Mouse (Mus musculus): ENCODE data around the gene Esr1. TPM values are rescaled to one million over a fixed set of nuclear protein-coding genes. Genes with fewer than 3 reads are reported as not detected.

Gene Esr1
- total RNA-seq, 2 experiments from 2014 or later = 30.6 to 46.5 TPM

DNA sequence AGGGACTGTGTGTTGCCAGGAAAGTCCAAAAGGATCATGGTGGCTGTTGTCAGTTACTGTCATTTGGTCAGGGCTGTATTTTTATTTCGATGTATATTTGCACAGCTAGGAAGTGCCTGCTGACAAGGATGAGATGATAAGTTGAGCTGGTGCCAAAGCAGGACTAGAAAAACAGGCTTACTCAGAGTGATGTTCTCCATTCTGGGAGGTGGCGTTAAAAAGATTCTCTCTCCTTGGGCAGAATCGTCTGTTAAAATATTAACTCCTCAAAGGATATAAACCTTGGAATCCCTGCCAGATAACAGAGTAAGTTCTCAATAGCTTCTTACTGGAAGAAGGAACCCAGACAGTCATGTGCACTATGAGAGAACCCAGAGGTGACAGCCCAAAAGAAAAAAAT lies 382.4 kb downstream of the Esr1 start:
- TF ChIP-seq CTCF (IDR thresholded peaks at IDR 0.05) = no peak
- Histone ChIP-seq H3K4me3 (no peak overlapping the region), H3K27ac (no peak overlapping the region)
- no peak for DNase-seq
- intact Hi-C loops (cut with DNase I) = no loop called here

DNA sequence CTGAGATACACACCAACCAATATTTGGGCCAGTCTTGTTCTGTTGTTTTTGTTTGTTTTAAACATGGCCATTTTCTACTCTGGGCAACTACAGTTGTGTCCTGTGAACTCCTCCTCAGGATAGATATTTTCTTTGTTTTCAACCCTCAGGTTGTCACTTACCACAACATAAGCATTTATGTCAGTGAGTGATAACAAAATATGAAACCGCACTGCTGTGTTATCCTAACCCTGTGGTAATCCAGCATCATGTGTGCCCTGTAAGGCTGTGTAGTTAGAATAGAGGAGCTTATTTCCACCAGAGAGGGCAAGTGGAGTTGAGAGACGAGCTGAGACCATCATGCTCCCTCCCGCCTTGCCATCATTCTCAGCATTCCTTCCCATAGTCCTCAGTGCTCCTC lies 385.2 kb downstream of the Esr1 start:
- no peak for TF ChIP-seq CTCF (IDR thresholded peaks at IDR 0.05)
- Histone ChIP-seq H3K4me3 (no peak overlapping the region), H3K27ac (no peak overlapping the region)
- no peak for DNase-seq
- intact Hi-C loops (cut with DNase I) = no loop called here

DNA sequence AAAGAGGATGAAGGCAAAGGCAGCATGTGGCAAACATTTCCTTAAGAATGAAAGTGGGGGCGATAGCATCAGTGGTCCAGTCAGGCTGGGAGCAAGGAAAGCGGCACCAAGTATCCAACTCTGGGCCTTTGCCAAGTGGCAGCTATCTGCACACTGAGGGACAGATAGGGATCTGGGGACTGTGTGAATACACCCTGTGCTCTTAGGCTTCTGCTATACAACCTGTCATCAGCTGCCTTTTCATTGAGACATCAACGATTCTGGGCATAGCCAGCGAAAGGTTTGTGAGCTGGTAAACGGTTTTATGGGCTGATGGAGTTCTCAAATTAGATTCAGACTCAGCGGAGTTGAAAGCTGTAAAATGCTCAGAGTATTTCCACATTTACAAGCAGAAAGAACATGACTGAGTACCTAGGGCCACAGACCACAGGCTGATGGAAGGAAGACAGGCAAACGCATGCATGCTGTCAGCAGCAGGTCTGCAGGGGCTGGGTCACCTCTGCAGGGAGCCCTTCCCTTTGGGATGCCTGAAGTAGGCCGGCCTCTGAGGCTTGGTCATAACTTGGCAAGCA lies 397.5 kb downstream of the Esr1 start:
- no peak for DNase-seq
- Histone ChIP-seq H3K4me3 (no peak overlapping the region), H3K27ac (no peak overlapping the region)
- intact Hi-C loops (cut with DNase I) = no loop called here
- TF ChIP-seq CTCF (IDR thresholded peaks at IDR 0.05) = no peak

DNA sequence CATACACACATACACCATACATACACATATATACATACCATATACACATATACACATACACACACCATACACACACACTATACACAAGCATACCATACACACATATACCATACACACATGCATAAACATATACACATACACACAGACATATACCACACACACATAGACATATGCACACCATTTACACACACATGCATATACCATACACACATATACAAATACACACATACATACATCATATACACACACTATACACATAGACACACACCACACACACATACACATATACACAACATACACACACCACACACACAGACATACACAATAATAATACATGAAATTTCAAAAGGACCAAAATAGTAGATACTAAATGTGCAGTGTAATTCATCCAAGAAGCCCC lies 400.6 kb downstream of the Esr1 start:
- DNase-seq = no peak
- H3K27ac ChIP-seq = no peak overlapping the region
- H3K4me3 ChIP-seq = no peak overlapping the region
- no peak for TF ChIP-seq CTCF (IDR thresholded peaks at IDR 0.05)
- intact Hi-C loops (cut with DNase I) = no loop called here

DNA sequence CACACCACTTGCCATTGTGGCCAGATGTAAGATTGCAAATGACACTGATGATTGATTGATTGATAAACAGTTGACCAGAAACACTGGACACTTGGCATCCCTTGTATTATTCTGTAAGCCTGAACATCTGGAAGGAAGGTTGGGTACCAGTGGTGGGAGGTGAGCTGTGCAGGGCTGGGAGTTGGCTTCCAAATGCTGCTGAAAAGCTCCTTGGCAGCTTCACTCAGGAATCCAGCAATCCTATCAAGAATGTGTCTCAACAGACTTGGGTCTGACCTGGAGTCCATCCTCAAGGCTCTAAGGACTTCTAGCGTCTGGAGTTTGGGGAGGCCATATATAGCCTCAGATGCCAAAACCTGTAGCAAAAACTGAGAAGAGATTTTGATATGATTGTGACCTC lies 403.6 kb downstream of the Esr1 start:
- DNase-seq = no peak
- TF ChIP-seq CTCF (IDR thresholded peaks at IDR 0.05) = no peak
- intact Hi-C loops (cut with DNase I) = no loop called here
- no peak overlapping the region for H3K27ac ChIP-seq
- no peak overlapping the region for H3K4me3 ChIP-seq

DNA sequence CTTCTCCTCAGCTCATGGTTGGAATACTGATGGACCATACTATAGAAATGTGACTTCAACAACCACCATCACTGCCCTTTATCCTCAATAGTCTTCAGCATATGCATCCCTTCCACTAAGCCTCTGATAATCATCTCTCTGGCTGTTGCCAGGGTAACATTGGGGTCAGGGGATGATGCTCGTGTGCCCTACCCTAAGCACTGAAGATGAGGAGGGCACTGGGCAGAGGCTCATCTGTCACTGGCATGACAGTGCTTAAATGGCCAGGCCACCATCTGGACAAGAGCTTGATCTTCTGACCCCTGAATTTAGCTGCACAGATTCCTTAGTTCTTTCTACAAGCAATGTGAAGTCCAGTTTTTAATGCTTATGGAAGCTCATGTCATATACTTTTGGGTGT lies 405.8 kb downstream of the Esr1 start:
- no peak for TF ChIP-seq CTCF (IDR thresholded peaks at IDR 0.05)
- H3K4me3 ChIP-seq = no peak overlapping the region
- no peak overlapping the region for H3K27ac ChIP-seq
- intact Hi-C loops (cut with DNase I) = no loop called here
- DNase-seq = no peak

DNA sequence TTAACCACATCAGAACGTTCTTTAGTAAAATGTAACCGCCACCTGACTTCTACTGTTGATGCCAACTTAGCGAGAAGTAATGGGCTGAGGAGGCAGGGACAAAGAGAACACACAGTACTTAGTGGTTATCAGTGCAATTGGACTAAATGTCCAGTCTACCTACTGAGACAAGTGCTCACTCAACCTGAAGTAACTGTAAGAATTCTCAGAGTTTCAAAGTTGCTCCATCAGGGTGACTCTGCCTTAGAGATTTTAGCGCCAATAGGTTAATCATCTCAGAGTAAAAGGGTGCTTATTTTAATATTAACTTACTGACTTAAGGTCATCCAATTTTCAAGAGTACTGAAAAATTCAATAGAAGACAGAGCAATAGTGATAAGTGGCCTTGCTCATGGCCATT lies 414.5 kb downstream of the Esr1 start:
- intact Hi-C loops (cut with DNase I) = no loop called here
- no peak for TF ChIP-seq CTCF (IDR thresholded peaks at IDR 0.05)
- no peak overlapping the region for H3K4me3 ChIP-seq
- H3K27ac ChIP-seq = no peak overlapping the region
- DNase-seq = no peak

DNA sequence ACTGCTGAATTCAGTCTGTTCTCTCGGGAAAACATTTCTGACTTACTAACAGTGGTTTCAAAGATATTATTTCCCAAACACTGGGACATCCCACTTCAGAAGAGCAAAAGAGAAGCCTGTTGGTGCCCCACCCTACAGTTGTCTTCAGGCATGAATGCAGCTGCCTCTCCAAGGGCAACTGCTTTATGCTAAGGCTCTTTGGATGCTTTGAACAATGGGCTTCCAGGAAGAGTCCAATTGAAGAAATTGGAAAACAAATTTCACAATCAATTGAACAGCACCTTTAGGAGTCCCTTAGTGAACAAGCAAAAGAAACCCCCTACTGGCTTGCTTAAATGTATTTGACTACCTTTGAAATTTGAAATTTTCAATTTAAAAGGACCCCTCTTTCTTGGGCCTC lies 415.8 kb downstream of the Esr1 start:
- intact Hi-C loops (cut with DNase I) = no loop called here
- TF ChIP-seq CTCF (IDR thresholded peaks at IDR 0.05) = no peak
- no peak for DNase-seq
- Histone ChIP-seq H3K4me3 (no peak overlapping the region), H3K27ac (no peak overlapping the region)

DNA sequence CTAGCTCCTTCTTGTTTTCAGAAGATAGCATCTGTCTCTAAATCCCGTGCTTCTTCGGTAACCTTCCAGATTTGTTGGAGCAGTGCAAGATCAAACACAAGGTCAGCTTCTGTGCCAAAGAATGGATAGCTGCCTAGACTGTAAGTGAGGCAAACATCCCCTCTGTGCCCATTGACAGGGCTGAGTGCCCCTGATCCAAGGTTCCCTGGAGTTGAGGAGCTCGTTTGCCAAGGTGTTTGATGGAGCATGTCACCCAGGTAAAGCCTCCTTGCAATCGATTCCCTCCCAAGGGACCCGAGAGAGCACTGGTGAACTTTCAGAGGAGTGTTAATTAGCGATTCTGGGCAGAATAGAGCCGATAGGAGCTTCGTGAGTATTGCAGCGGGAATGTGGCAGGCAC lies 416.9 kb downstream of the Esr1 start:
- no peak overlapping the region for H3K27ac ChIP-seq
- no peak for TF ChIP-seq CTCF (IDR thresholded peaks at IDR 0.05)
- H3K4me3 ChIP-seq = no peak overlapping the region
- DNase-seq = no peak
- intact Hi-C loops (cut with DNase I) = no loop called here

DNA sequence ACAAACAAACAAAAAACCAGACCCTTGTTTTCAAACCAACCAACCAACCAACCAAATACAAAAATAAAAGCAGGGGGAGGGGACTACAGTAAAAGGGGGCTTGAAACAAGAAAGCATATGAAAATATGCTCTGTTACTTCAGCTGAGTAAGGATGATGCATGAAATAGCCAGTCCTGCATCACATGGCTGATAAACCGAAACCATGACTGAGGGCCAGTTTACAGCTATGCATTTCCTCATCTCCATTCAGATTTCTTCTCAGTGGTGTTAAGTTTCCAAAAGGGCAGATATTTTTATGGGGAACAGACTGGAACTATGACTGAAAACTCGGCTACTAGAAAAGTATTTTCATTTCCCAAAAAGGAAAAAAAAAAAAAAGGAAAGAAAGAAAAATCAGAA lies 417.8 kb downstream of the Esr1 start:
- no peak for DNase-seq
- no peak for TF ChIP-seq CTCF (IDR thresholded peaks at IDR 0.05)
- intact Hi-C loops (cut with DNase I) = no loop called here
- H3K4me3 ChIP-seq = no peak overlapping the region
- no peak overlapping the region for H3K27ac ChIP-seq

DNA sequence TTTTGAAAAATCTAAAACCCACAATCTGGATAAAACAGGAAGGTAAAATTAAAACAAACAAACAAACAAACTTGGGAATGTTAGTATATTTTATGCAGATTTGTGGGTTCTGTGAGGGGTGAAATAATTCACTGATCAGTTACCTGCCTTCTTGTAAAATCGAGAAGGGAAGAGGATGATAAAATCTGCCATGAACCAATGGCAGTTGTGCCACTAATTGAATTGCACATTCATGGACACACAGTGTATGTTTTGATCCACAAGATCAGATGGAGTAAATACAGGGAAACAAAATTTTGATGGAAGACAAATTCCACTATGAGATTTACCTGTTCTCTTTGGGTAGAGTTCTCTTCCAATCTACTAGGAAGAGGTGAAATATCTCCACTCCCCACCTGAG lies 418.5 kb downstream of the Esr1 start:
- DNase-seq = no peak
- Histone ChIP-seq H3K4me3 (no peak overlapping the region), H3K27ac (no peak overlapping the region)
- TF ChIP-seq CTCF (IDR thresholded peaks at IDR 0.05) = no peak
- intact Hi-C loops (cut with DNase I) = no loop called here

DNA sequence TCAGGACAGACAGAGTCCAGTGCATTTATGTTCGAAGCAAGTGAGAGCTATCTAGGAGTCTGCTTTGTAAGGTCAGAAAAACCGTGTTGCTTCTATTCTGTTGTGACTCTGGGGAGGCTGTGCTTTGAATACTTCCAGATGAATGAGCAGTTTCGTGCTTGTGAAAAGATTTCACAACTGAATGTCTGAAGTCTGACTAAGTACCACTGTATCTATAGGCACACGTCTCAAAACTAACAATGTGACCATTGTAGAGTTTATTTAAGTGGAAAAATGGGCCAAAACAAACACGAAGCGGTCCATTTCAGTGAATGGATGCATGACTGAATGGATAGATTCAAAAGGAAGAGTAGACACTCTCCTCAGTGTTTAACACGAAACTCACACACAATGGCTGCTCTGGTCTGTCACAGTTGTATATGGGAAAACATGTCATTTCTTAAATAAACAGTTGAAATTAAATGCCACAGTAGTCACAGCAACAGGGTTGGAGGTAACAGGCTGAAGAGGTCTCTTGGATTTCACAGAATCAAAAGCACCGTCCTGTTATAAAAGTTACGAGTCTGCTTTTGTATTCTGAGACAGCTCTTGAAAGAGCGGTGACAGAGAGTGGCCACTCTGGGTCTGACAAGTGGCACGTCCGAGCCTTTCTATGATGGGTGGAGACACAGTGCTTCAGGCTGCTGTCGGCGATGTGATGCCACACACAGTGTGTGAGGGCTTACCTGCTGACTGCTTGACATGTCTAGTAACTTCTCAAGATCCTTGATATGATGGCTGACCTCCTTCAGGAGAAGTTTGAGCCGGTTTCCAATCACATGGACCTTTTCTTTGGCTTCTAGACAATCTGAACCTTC lies 421.0 kb downstream of the Esr1 start:
- no peak for TF ChIP-seq CTCF (IDR thresholded peaks at IDR 0.05)
- Histone ChIP-seq H3K4me3 (no peak overlapping the region), H3K27ac (no peak overlapping the region)
- no peak for DNase-seq
- intact Hi-C loops (cut with DNase I) = no loop called here

DNA sequence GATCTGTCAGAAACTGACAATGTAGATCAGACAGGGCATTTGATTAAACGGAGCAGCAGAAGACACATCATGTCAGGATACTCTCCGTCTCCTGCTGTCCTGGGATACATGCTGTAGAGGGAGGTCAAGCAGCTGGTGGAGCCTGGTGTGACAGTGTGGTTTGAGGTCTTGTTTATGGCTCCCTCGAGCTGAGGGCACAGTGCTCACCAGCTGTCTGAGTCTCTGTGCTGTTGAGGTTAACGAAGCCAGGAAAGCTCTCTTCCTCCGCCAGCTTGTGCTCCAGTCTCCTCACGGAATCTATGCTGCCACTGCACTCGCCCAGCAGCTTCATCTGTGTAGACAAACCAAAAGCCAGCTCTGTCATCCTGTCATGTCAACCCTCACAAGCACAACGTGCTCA lies 429.9 kb downstream of the Esr1 start:
- no peak for DNase-seq
- H3K27ac ChIP-seq = no peak overlapping the region
- no peak overlapping the region for H3K4me3 ChIP-seq
- intact Hi-C loops (cut with DNase I) = no loop called here
- TF ChIP-seq CTCF (IDR thresholded peaks at IDR 0.05) = no peak

DNA sequence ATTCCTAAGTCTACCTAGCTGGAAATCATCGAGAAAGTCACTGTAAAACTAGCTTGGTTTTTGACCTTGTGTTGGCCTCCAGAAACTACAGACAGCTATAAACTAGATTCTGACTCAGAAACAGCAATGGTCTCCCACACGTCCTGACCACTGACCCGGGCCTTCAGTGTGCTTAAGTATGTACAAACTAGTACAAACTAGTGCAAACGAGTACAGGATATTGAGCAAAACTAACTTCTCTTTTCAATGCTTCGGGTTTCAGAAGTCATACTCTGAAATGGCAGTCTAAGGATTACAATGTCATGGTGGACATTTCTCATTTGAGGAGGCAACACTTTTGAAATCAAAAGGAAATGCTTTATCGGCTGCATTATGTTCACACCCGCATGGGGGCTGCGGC lies 433.1 kb downstream of the Esr1 start:
- no peak for DNase-seq
- H3K4me3 ChIP-seq = no peak overlapping the region
- peak overlapping the region; percentile 41; the same call in 1 of the 2 replicates for H3K27ac ChIP-seq
- no peak for TF ChIP-seq CTCF (IDR thresholded peaks at IDR 0.05)
- intact Hi-C loops (cut with DNase I) = no loop called here

Measured in gastrocnemius, adult 2 months (tissue).